Mouse (Mus musculus) intestine, embryonic 14.5 days (tissue): Measurements from ENCODE around the gene Creb3. TPM values are rescaled to one million over a fixed set of nuclear protein-coding genes. Genes with fewer than 3 reads are reported as not detected.
A peak's percentile ranks its signal among the peaks of the same experiment; 100 is the strongest.
"Not testable (repeated sequence)": the region's sequence is repeated elsewhere in the genome, so short reads cannot be mapped to it uniquely, and the experiment has no call there.

ENCODE experiments used
- ATAC-seq: fragments of 200-750 bp; cut with Nextera tagmentation; replicated peaks from 2 replicates; pipeline ENCODE4 v1.8.0; 2017; ENCODE audit warnings: low read depth, moderate number of reproducible peaks, moderate TSS enrichment, moderate library complexity; ENCODE audit not compliant: low FRiP score, low TSS enrichment
- DNase-seq: peaks from one replicate; pipeline ENCODE4 v3.0.0-alpha.2; 2018; ENCODE audit warnings: low spot score
- H3K27ac ChIP-seq: fragments of 300-500 bp; sonication (generic); 2 replicates; pipeline ENCODE4 v1.5.1; 2014; ENCODE audit warnings: low read depth, mild to moderate bottlenecking, control low read depth
- H3K27me3 ChIP-seq: fragments of 300-500 bp; sonication (generic); replicated peaks from 2 replicates; pipeline ENCODE4 v1.6.1; 2014; ENCODE audit warnings: low read length, control low read depth; ENCODE audit not compliant: control insufficient read depth, insufficient read depth
- H3K36me3 ChIP-seq: fragments of 300-500 bp; sonication (generic); 2 replicates; pipeline ENCODE4 v1.6.1; 2014; ENCODE audit warnings: low read length, control low read depth; ENCODE audit not compliant: control insufficient read depth, insufficient read depth
- H3K4me1 ChIP-seq: fragments of 300-500 bp; sonication (generic); replicated peaks from 2 replicates; pipeline ENCODE4 v1.6.1; 2014; ENCODE audit warnings: low read length, control low read depth, mixed read lengths; ENCODE audit not compliant: control insufficient read depth, insufficient read depth
- H3K4me2 ChIP-seq: fragments of 300-500 bp; sonication (generic); 2 replicates; pipeline ENCODE4 v1.6.1; 2014; ENCODE audit warnings: low read length
- H3K4me3 ChIP-seq: fragments of 300-500 bp; sonication (generic); 2 replicates; pipeline ENCODE4 v1.5.1; 2014; ENCODE audit warnings: low read depth, low read length, control low read depth, mixed read lengths
- H3K9ac ChIP-seq: fragments of 300-500 bp; sonication (generic); 2 replicates; pipeline ENCODE4 v1.6.1; 2014; ENCODE audit warnings: mild to moderate bottlenecking, low read length
- H3K9me3 ChIP-seq: fragments of 300-500 bp; sonication (generic); 2 replicates; pipeline ENCODE4 v1.6.1; 2016; ENCODE audit warnings: low read length, control low read depth; ENCODE audit not compliant: control insufficient read depth
- WGBS: fragments of 180-500 bp; shearing (Covaris S2); extraction: QIAGEN DNeasy Blood & Tissue Kit; methylation state at CpG from one replicate; pipeline ENCODE4 v1.1.7; 2014; 5-methylcytosine and 5-hydroxymethylcytosine counted together
- polyA plus RNA-seq: library from polyadenylated mRNA; unstranded; fragments of >200 nt; fragmentation: Nextera tagmentation; extraction: Ambion mirVana; gene quantifications from 2 replicates; pipeline ENCODE4 v1.2.1, GENCODE M21; 2014

Creb3 gene
- polyA plus RNA-seq, 1 experiment from 2014 or later, result 68.6 TPM

DNA sequence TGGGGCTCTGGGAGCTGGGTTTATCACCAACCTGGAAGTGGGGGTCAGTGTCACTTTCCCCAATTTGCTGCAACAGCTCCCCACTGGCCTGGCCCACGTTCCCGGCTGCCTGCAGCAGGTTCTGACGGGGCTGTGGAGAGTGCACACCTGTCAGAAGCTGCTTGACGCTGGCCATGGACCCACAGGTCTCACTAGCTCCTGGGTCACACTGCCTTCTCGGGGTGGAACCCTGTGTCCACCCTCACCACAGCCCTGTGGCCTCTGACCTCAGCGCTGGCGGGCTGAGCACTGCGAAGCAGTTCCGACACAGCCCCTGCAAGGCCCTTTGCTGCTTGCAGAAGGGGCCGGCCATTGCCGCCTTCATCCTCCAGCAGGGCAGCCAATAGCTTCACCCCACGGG lies 13.1 kb upstream of the Creb3 start:
- WGBS, result 87% methylated on average over 12 of the region's 12 CpGs
- no peak for ATAC-seq
- H3K36me3 ChIP-seq, result peaks cover 100% of the 10 kb centered on the region

GRCm38 (mm10) chr4:43551854-43552253 lies 10.3 kb upstream of the Creb3 start:
- not testable (repeated sequence) for H3K27ac ChIP-seq, H3K4me1 ChIP-seq, H3K4me3 ChIP-seq, H3K9ac ChIP-seq, DNase-seq, ATAC-seq, H3K4me2 ChIP-seq, H3K27me3 ChIP-seq, H3K9me3 ChIP-seq
- 88% methylated on average over 6 of the region's 6 CpGs for WGBS
- H3K36me3 ChIP-seq, result peaks cover 100% of the 10 kb centered on the region

More for the DNA sequence above, 13.1 kb upstream of the Creb3 start:
- Histone ChIP-seq H3K4me2 (no peak overlapping the region), H3K4me1 (no peaks in the 10 kb centered on the region), H3K27ac (no peak overlapping the region), H3K27me3 (no peaks in the 10 kb centered on the region), H3K9ac (no peak overlapping the region), H3K9me3 (no peaks in the 10 kb centered on the region), H3K4me3 (no peak overlapping the region)
- DNase-seq, result no peak

- WGBS, result 91% methylated on average over 5 of the region's 5 CpGs
- no peak for ATAC-seq
- Histone ChIP-seq H3K4me2 (no peak overlapping the region), H3K27ac (no peak overlapping the region), H3K9ac (no peak overlapping the region), H3K27me3 (no peaks in the 10 kb centered on the region), H3K4me1 (peaks cover 4% of the 10 kb centered on the region; the same call in 1 of the 2 replicates), H3K9me3 (no peaks in the 10 kb centered on the region), H3K4me3 (no peak overlapping the region), H3K36me3 (peaks cover 99% of the 10 kb centered on the region)
- no peak for DNase-seq
These were observed 9.7 kb upstream of the Creb3 start for GRCm38 (mm10) chr4:43552437-43552836.

GRCm38 (mm10) chr4:43553891-43554290 lies 8.2 kb upstream of the Creb3 start:
- H3K36me3 ChIP-seq, result peaks cover 85% of the 10 kb centered on the region
- no peak overlapping the region for H3K9ac ChIP-seq
- no peak for DNase-seq
- H3K27ac ChIP-seq, result no peak overlapping the region
- H3K9me3 ChIP-seq, result no peaks in the 10 kb centered on the region
- no peak overlapping the region for H3K4me3 ChIP-seq
- H3K4me2 ChIP-seq, result no peak overlapping the region
- H3K27me3 ChIP-seq, result no peaks in the 10 kb centered on the region
- peaks cover 17% of the 10 kb centered on the region; the same call in 1 of the 2 replicates for H3K4me1 ChIP-seq
- no peak for ATAC-seq

GRCm38 (mm10) chr4:43555926-43556325 lies 6.2 kb upstream of the Creb3 start:
- DNase-seq (no peak), ATAC-seq (no peak)
- Histone ChIP-seq H3K9me3 (no peaks in the 10 kb centered on the region), H3K4me1 (peaks cover 37% of the 10 kb centered on the region), H3K4me2 (no peak overlapping the region), H3K27me3 (no peaks in the 10 kb centered on the region), H3K36me3 (peaks cover 64% of the 10 kb centered on the region), H3K9ac (no peak overlapping the region), H3K27ac (no peak overlapping the region), H3K4me3 (no peak overlapping the region)
- WGBS, result 88% methylated on average over 7 of the region's 7 CpGs

DNA sequence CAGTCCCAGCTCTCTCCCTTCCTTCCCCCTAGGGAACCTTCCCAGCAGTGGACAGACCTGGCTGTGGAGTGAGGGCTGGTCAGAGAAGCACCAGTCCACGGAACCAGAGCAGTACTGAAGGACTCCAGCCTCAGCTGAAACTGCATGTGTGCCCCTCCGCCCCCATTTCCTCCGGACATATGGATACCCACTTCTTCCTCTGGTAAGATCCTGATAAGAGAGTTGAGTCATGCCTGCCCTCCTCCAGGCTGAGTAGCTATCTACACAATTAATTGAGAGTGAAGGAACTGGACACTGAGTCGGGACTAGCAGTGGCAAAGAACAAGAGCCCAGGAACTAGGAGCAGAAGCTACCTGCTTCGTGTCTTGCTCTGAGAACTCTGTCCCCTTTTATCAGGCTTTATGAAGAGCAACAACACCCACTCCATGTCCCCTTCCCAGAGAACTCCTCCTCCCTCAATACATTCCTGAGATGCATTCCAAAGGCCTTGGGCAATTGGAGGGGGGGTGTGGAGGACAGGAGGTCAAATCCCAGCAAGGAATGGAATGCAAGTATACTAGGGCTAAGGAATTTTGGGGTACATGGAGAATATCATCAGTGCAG lies 4.0 kb upstream of the Creb3 start:
- DNase-seq, result no peak
- Histone ChIP-seq H3K4me2 (peak overlapping the region; percentile 75), H3K4me3 (peak overlapping the region; percentile 20; the same call in 1 of the 2 replicates), H3K9me3 (no peaks in the 10 kb centered on the region), H3K27ac (peak overlapping the region; percentile 92), H3K36me3 (peaks cover 42% of the 10 kb centered on the region), H3K4me1 (peaks cover 41% of the 10 kb centered on the region), H3K27me3 (no peaks in the 10 kb centered on the region), H3K9ac (peak overlapping the region; percentile 44; the same call in 1 of the 2 replicates)
- no peak for ATAC-seq
- WGBS, result 10% methylated on average over 5 of the region's 5 CpGs

- peak overlapping the region; percentile 20; the same call in 1 of the 2 replicates for H3K4me3 ChIP-seq
- H3K4me1 ChIP-seq, result peaks cover 48% of the 10 kb centered on the region
- peak; percentile 81 for DNase-seq
- ATAC-seq, result peak; percentile 36; the same call in 1 of the 2 replicates
- H3K27ac ChIP-seq, result peak overlapping the region; percentile 92
- H3K9me3 ChIP-seq, result no peaks in the 10 kb centered on the region
- H3K9ac ChIP-seq, result peak overlapping the region; percentile 44; the same call in 1 of the 2 replicates
- H3K36me3 ChIP-seq, result peaks cover 36% of the 10 kb centered on the region
- WGBS, result 12% methylated on average over 13 of the region's 13 CpGs
- no peaks in the 10 kb centered on the region for H3K27me3 ChIP-seq
- peak overlapping the region; percentile 75 for H3K4me2 ChIP-seq
These were observed 3.3 kb upstream of the Creb3 start for GRCm38 (mm10) chr4:43558631-43559356.

DNA sequence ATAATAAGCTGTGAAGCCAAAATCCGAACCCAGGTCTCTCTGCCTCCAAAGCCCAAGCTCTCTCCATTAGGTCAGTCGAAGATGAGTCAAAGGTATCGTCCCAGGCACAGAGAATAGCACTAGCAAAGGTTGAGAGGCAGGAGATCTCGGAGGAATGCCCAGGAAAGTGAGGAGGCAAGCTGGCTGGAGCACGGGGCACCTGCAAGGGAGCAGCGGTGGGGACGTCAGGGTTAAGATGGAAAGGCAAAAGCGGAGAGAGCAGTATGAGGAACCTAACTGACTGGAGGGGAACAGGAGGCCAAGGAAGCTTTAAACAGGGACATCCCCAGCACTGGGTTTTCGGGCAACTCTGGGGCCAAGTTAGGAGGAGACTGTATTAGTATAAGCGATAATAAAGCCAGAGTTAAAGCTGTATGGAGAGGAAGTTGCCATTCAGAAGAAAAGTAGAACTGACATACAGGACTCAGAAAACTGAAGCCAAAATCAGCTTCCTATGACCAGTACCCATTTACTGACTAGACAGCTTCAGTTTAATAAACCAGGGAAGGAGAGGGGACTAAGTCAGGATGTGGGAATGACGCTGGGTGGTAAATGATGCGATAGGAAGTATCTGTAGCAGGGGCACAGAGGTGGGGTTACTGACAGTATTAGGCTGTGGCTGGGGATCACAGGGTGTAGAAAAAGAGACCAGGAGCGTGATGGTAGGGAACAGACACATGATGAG lies 2.5 kb upstream of the Creb3 start:
- 60% methylated on average over 13 of the region's 13 CpGs for WGBS
- H3K36me3 ChIP-seq, result peaks cover 29% of the 10 kb centered on the region
- no peaks in the 10 kb centered on the region for H3K27me3 ChIP-seq
- peak overlapping the region; percentile 92 for H3K27ac ChIP-seq
- peak overlapping the region; percentile 29; the same call in 1 of the 2 replicates for H3K9ac ChIP-seq
- H3K4me2 ChIP-seq, result peak overlapping the region; percentile 75
- H3K4me3 ChIP-seq, result peak overlapping the region; percentile 84; the same call in 1 of the 2 replicates
- DNase-seq (no peak), ATAC-seq (no peak)
- no peaks in the 10 kb centered on the region for H3K9me3 ChIP-seq
- H3K4me1 ChIP-seq, result peaks cover 53% of the 10 kb centered on the region
